8 mouse cellular contexts compared by ENCODE assay signal in the genomic region with DNA sequence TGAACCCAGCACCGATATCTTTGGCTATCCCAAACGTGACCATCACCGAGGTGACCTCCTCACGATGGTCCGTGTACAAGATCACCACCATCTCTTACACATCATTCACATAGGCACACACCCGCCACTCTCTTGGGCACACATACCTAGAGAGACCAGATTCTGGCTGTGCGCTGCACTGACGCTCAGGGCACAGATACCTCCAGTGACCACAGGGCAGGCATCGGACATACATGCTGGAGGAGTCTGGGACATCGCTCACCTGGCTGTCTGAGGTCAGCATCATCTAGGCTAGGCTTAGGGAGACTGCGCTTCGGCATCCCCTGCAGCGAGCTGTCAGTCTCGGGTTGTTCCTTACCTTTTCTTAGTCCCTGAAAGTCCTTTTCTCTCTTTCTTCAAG. TPM values are rescaled to one million over a fixed set of nuclear protein-coding genes. Genes with fewer than 3 reads are reported as not detected.
DNase-seq lines count a peak whose midpoint lies in the region; ATAC-seq and TF ChIP-seq lines count a peak whose summit lies in the region.

No protein-coding gene starts in this region.

- peaks cover 29% of the 10 kb centered on the region for H3K4me1 ChIP-seq in heart, embryonic 15.5 days (replicated peaks)
- H3K4me1 ChIP-seq in bone marrow macrophage, adult 2 months (ENCODE audit: control insufficient read depth, insufficient read depth, low read length): peaks cover 5% of the 10 kb centered on the region
- peaks cover 37% of the 10 kb centered on the region for H3K4me1 ChIP-seq in heart, postnatal 0 days (ENCODE audit: control insufficient read depth, insufficient read depth)
- H3K4me1 ChIP-seq in midbrain, embryonic 14.5 days (ENCODE audit: control insufficient read depth, insufficient read depth, low read length): peaks cover 46% of the 10 kb centered on the region

- 12% methylated on average over 14 of the region's 14 CpGs for WGBS in heart, embryonic 15.5 days
- 9% methylated on average over 14 of the region's 14 CpGs for WGBS in heart, postnatal 0 days
- WGBS in midbrain, embryonic 14.5 days: 8% methylated on average over 14 of the region's 14 CpGs

- no peak for TF ChIP-seq POLR2A in bone marrow macrophage, adult 2 months (IDR thresholded peaks at IDR 0.05; ENCODE audit: borderline replicate concordance, low read depth, low read length)

- intact Hi-C loops in heart, postnatal 25 days (cut with DNase I): loop anchor here (1.0 to 10.0 kb wide), 2 partner anchors 229 to 401 kb away; a partner anchor contains a TSS

- no peak overlapping the region for H3K27ac ChIP-seq in heart, embryonic 15.5 days
- H3K27ac ChIP-seq in bone marrow macrophage, adult 2 months (ENCODE audit: insufficient read depth, low read depth, low read length): no peak overlapping the region
- H3K27ac ChIP-seq in heart, postnatal 0 days (ENCODE audit: low read depth): no peak overlapping the region
- H3K27ac ChIP-seq in midbrain, embryonic 14.5 days (replicated peaks; ENCODE audit: low read depth, low read length): no peak overlapping the region

- no peaks in the 10 kb centered on the region for H3K36me3 ChIP-seq in heart, embryonic 15.5 days
- no peaks in the 10 kb centered on the region for H3K36me3 ChIP-seq in heart, postnatal 0 days (replicated peaks; ENCODE audit: control insufficient read depth, insufficient read depth, low read length)
- H3K36me3 ChIP-seq in midbrain, embryonic 14.5 days (ENCODE audit: control insufficient read depth, insufficient read depth, low read length): no peaks in the 10 kb centered on the region

- no peak for TF ChIP-seq EP300 in heart, postnatal 0 days (IDR thresholded peaks at IDR 0.05; ENCODE audit: low read depth)

- peak overlapping the region; percentile 68 for H3K4me3 ChIP-seq in heart, embryonic 15.5 days
- H3K4me3 ChIP-seq in bone marrow macrophage, adult 2 months (ENCODE audit: insufficient read depth, low read length): peak overlapping the region; percentile 67; the same call in 1 of the 2 replicates
- H3K4me3 ChIP-seq in heart, postnatal 0 days (ENCODE audit: low read depth, low read length): peak overlapping the region; percentile 56; the same call in 1 of the 2 replicates
- H3K4me3 ChIP-seq in midbrain, embryonic 14.5 days (replicated peaks; ENCODE audit: low read depth, low read length): peak overlapping the region; percentile 52

- H3K4me2 ChIP-seq in heart, embryonic 15.5 days: peak overlapping the region; percentile 94
- peak overlapping the region; percentile 76 for H3K4me2 ChIP-seq in heart, postnatal 0 days (ENCODE audit: low read depth, low read length)
- H3K4me2 ChIP-seq in midbrain, embryonic 14.5 days (ENCODE audit: low read length): peak overlapping the region; percentile 88

- TF ChIP-seq CTCF in bone marrow macrophage, adult 2 months (IDR thresholded peaks at IDR 0.05; ENCODE audit: low read depth, low read length): no peak
- no peak for TF ChIP-seq CTCF in heart, postnatal 0 days (IDR thresholded peaks at IDR 0.05; ENCODE audit: low read depth)

- no peak overlapping the region for H3K9ac ChIP-seq in heart, embryonic 15.5 days
- no peak overlapping the region for H3K9ac ChIP-seq in heart, postnatal 0 days (replicated peaks; ENCODE audit: low read depth, low read length)
- no peak overlapping the region for H3K9ac ChIP-seq in midbrain, embryonic 14.5 days (replicated peaks; ENCODE audit: low read length)

- DNase-seq in heart, postnatal 25 days (ENCODE audit: low spot score): no peak
- no peak for DNase-seq in heart, postnatal 0 days (ENCODE audit: low spot score)
- peak; percentile 29 for DNase-seq in midbrain, embryonic 14.5 days
- no peak for DNase-seq in layer of hippocampus, postnatal 14 days (ENCODE audit: low spot score in 2 of 2)
- no peak for DNase-seq in layer of hippocampus, adult 11-12 months (ENCODE audit: low spot score)

- ATAC-seq in heart, embryonic 15.5 days (replicated peaks; ENCODE audit: insufficient number of reproducible peaks, insufficient read depth, low FRiP score, low read depth): 0 out of 2 replicates have a peak, but pooled peaks have one; percentile 5
- peak; percentile 3; the same call in 1 of the 2 replicates for ATAC-seq in heart, postnatal 0 days (ENCODE audit: insufficient read depth, low read depth)
- no peak for ATAC-seq in midbrain, embryonic 14.5 days (ENCODE audit: low FRiP score, low TSS enrichment)
- no peak for ATAC-seq in megakaryocyte progenitor cell, adult 5-6 weeks (replicated peaks; ENCODE audit: poor library complexity)

- H3K27me3 ChIP-seq in heart, embryonic 15.5 days: no peaks in the 10 kb centered on the region
- no peaks in the 10 kb centered on the region for H3K27me3 ChIP-seq in heart, postnatal 0 days (ENCODE audit: control insufficient read depth, insufficient read depth, low read length)
- H3K27me3 ChIP-seq in midbrain, embryonic 14.5 days (ENCODE audit: control insufficient read depth, insufficient read depth, low read length): no peaks in the 10 kb centered on the region

- H3K9me3 ChIP-seq in heart, embryonic 15.5 days (replicated peaks): no peaks in the 10 kb centered on the region
- H3K9me3 ChIP-seq in heart, postnatal 0 days (replicated peaks; ENCODE audit: control insufficient read depth, low read length): no peaks in the 10 kb centered on the region
- no peaks in the 10 kb centered on the region for H3K9me3 ChIP-seq in midbrain, embryonic 14.5 days (ENCODE audit: control insufficient read depth, low read length)

RNA-seq across cellular contexts. Expression of a gene that starts 0.7 kb away (rescaled TPM):
- 4.9 and 6.0 TPM in 2 replicates for polyA plus RNA-seq in heart, embryonic 15.5 days (2015; fragmentation: Nextera tagmentation; extraction: Ambion mirVana)
- 10 to 100 TPM; 13.9 to 15.7 TPM for total RNA-seq in heart, postnatal 25 days (2021)
- 0.24 and 1.2 TPM in 2 replicates for polyA plus RNA-seq in bone marrow macrophage, adult 2 months (2012; ENCODE audit: insufficient read depth, insufficient read length, missing spikeins)
- total RNA-seq in heart, postnatal 0 days (2014; rRNA removed; ENCODE audit: low replicate concordance): 33.2 and 39.7 TPM in 2 replicates
- 3.6 and 3.9 TPM in 2 replicates for polyA plus RNA-seq in heart, postnatal 0 days (2015; fragmentation: Nextera tagmentation; extraction: Ambion mirVana)
- polyA plus RNA-seq in midbrain, embryonic 14.5 days (2014; fragmentation: Nextera tagmentation; extraction: Ambion mirVana): 7.1 and 11.7 TPM in 2 replicates
- 0.71 and 3.3 TPM in 2 replicates for total RNA-seq in megakaryocyte progenitor cell, adult 5-6 weeks (2015)
- total RNA-seq in megakaryocyte progenitor cell, adult 5-6 weeks (2017): 0.47 and 1.2 TPM in 2 replicates
- total RNA-seq in layer of hippocampus, postnatal 14 days (2021): 10 to 100 TPM; 74.8 to 78.5 TPM

Comparison
In these comparisons a context has a peak if more than half of its experiments do, and no peak if none do; other contexts are left out.
1. ATAC-seq: peak in heart, embryonic 15.5 days (single experiment) and heart, postnatal 0 days (single experiment); none in midbrain, embryonic 14.5 days (single experiment) and megakaryocyte progenitor cell, adult 5-6 weeks (single experiment).
2. Peak in every context shown above with its lines, with median percentiles within 50 percentile points of each other: H3K4me2 ChIP-seq and H3K4me3 ChIP-seq.